Mouse (Mus musculus): ENCODE measurements around the gene Mettl7b. TPM values are rescaled to one million over a fixed set of nuclear protein-coding genes. Genes with fewer than 3 reads are reported as not detected.

Gene Mettl7b
- polyA plus RNA-seq, 1 experiment = 3.7 TPM

- Histone ChIP-seq H3K27ac (ENCODE audit: control insufficient read depth, insufficient read depth, low read depth, low read length, poor library complexity) (peak overlapping the region; percentile 95), H3K4me1 (ENCODE audit: control insufficient read depth, insufficient read depth, low read length) (peaks cover 3% of the 10 kb centered on the region; the same call in 1 of the 2 replicates), H3K4me3 (replicated peaks; ENCODE audit: control insufficient read depth, low read depth, low read length) (peak overlapping the region; percentile 61)
- TF ChIP-seq CTCF (IDR thresholded peaks at IDR 0.05; ENCODE audit: control insufficient read depth, insufficient read depth, low read length) (no peak), POLR2A (IDR thresholded peaks at IDR 0.05; ENCODE audit: borderline replicate concordance, control insufficient read depth, low read depth, low read length) (no peak)
- WGBS = 34% methylated on average over 6 of the region's 6 CpGs
Observed at GRCm38 (mm10) chr10:128911430-128911829, 49.4 kb downstream of the Mettl7b start.

GRCm38 (mm10) chr10:128910066-128910841 is 50.5 kb downstream of the Mettl7b start:
- Histone ChIP-seq H3K27ac (ENCODE audit: control insufficient read depth, insufficient read depth, low read depth, low read length, poor library complexity) (peak overlapping the region; percentile 95), H3K4me3 (replicated peaks; ENCODE audit: control insufficient read depth, low read depth, low read length) (peak overlapping the region; percentile 69), H3K4me1 (ENCODE audit: control insufficient read depth, insufficient read depth, low read length) (peaks cover 3% of the 10 kb centered on the region; the same call in 1 of the 2 replicates)
- WGBS = 1% methylated on average over 62 of the region's 66 CpGs
- peak; percentile 30; the same call in 1 of the 2 replicates for TF ChIP-seq POLR2A (IDR thresholded peaks at IDR 0.05; ENCODE audit: borderline replicate concordance, control insufficient read depth, low read depth, low read length)
- TF ChIP-seq CTCF (IDR thresholded peaks at IDR 0.05; ENCODE audit: control insufficient read depth, insufficient read depth, low read length) = no peak

GRCm38 (mm10) chr10:128909567-128910028 is 51.2 kb downstream of the Mettl7b start:
- H3K4me1 ChIP-seq (ENCODE audit: control insufficient read depth, insufficient read depth, low read length) = peaks cover 3% of the 10 kb centered on the region; the same call in 1 of the 2 replicates
- H3K4me3 ChIP-seq (replicated peaks; ENCODE audit: control insufficient read depth, low read depth, low read length) = peak overlapping the region; percentile 69
- TF ChIP-seq CTCF (IDR thresholded peaks at IDR 0.05; ENCODE audit: control insufficient read depth, insufficient read depth, low read length) (no peak), POLR2A (IDR thresholded peaks at IDR 0.05; ENCODE audit: borderline replicate concordance, control insufficient read depth, low read depth, low read length) (peak; percentile 29; the same call in 1 of the 2 replicates)
- 1% methylated on average over 39 of the region's 41 CpGs for WGBS
- peak overlapping the region; percentile 95 for H3K27ac ChIP-seq (ENCODE audit: control insufficient read depth, insufficient read depth, low read depth, low read length, poor library complexity)

GRCm38 (mm10) chr10:128908778-128909448 is 51.9 kb downstream of the Mettl7b start:
- Histone ChIP-seq H3K4me3 (replicated peaks; ENCODE audit: control insufficient read depth, low read depth, low read length) (peak overlapping the region; percentile 69), H3K4me1 (ENCODE audit: control insufficient read depth, insufficient read depth, low read length) (peaks cover 3% of the 10 kb centered on the region; the same call in 1 of the 2 replicates), H3K27ac (ENCODE audit: control insufficient read depth, insufficient read depth, low read depth, low read length, poor library complexity) (peak overlapping the region; percentile 95)
- TF ChIP-seq CTCF (IDR thresholded peaks at IDR 0.05; ENCODE audit: control insufficient read depth, insufficient read depth, low read length) (no peak), POLR2A (IDR thresholded peaks at IDR 0.05; ENCODE audit: borderline replicate concordance, control insufficient read depth, low read depth, low read length) (no peak)
- 48% methylated on average over 13 of the region's 13 CpGs for WGBS

Other genes starting within 250 kb of the Mettl7b start
- gene Dgka, start 216.1 kb downstream of the Mettl7b start, polyA plus RNA-seq (2011; ENCODE audit: insufficient read depth, insufficient read length, low replicate concordance, missing spikeins) = 19.2 and 41.7 TPM in 2 replicates
- 58.3 and 76.9 TPM in 2 replicates for gene Pym1, start 213.1 kb downstream of the Mettl7b start, polyA plus RNA-seq (2011; ENCODE audit: insufficient read depth, insufficient read length, low replicate concordance, missing spikeins)
- 2.4 and 5.1 TPM in 2 replicates for gene Mmp19, start 170.1 kb downstream of the Mettl7b start, polyA plus RNA-seq (2011; ENCODE audit: insufficient read depth, insufficient read length, low replicate concordance, missing spikeins)
- 12.2 and 20.7 TPM in 2 replicates for gene Dnajc14, start 156.9 kb downstream of the Mettl7b start, polyA plus RNA-seq (2011; ENCODE audit: insufficient read depth, insufficient read length, low replicate concordance, missing spikeins)
- 2.8 and 8.3 TPM in 2 replicates for gene Tmem198b, start 156.6 kb downstream of the Mettl7b start, polyA plus RNA-seq (2011; ENCODE audit: insufficient read depth, insufficient read length, low replicate concordance, missing spikeins)
- gene Sarnp, start 143.7 kb downstream of the Mettl7b start, polyA plus RNA-seq (2011; ENCODE audit: insufficient read depth, insufficient read length, low replicate concordance, missing spikeins) = 45.2 and 73.3 TPM in 2 replicates
- gene Ormdl2, start 139.3 kb downstream of the Mettl7b start, polyA plus RNA-seq (2011; ENCODE audit: insufficient read depth, insufficient read length, low replicate concordance, missing spikeins) = 24.9 and 25.4 TPM in 2 replicates
- gene Gdf11, start 69.3 kb downstream of the Mettl7b start, polyA plus RNA-seq (2011; ENCODE audit: insufficient read depth, insufficient read length, low replicate concordance, missing spikeins) = 2.4 and 3.6 TPM in 2 replicates
- gene Cd63, start 60.0 kb downstream of the Mettl7b start, polyA plus RNA-seq (2011; ENCODE audit: insufficient read depth, insufficient read length, low replicate concordance, missing spikeins) = 49.2 and 134 TPM in 2 replicates
- 2.6 and 6.2 TPM in 2 replicates for gene Rdh5, start 38.1 kb downstream of the Mettl7b start, polyA plus RNA-seq (2011; ENCODE audit: insufficient read depth, insufficient read length, low replicate concordance, missing spikeins)
- 78.6 and 92.7 TPM in 2 replicates for gene Bloc1s1, start 37.0 kb downstream of the Mettl7b start, polyA plus RNA-seq (2011; ENCODE audit: insufficient read depth, insufficient read length, low replicate concordance, missing spikeins)
- gene Itga7, start 27.2 kb downstream of the Mettl7b start, polyA plus RNA-seq (2011; ENCODE audit: insufficient read depth, insufficient read length, low replicate concordance, missing spikeins) = 1.4 and 1.9 TPM in 2 replicates
- not detected in 2 replicates for gene Olfr9, start 28.4 kb upstream of the Mettl7b start, polyA plus RNA-seq (2011; ENCODE audit: insufficient read depth, insufficient read length, low replicate concordance, missing spikeins)
- not detected in 2 replicates for gene Olfr763, start 49.8 kb upstream of the Mettl7b start, polyA plus RNA-seq (2011; ENCODE audit: insufficient read depth, insufficient read length, low replicate concordance, missing spikeins)
- gene Olfr764-ps1, start 78.9 kb upstream of the Mettl7b start, polyA plus RNA-seq (2011; ENCODE audit: insufficient read depth, insufficient read length, low replicate concordance, missing spikeins) = not detected in 2 replicates
- not detected in 2 replicates for gene Olfr765, start 89.0 kb upstream of the Mettl7b start, polyA plus RNA-seq (2011; ENCODE audit: insufficient read depth, insufficient read length, low replicate concordance, missing spikeins)
- gene Olfr766-ps1, start 108.0 kb upstream of the Mettl7b start, polyA plus RNA-seq (2011; ENCODE audit: insufficient read depth, insufficient read length, low replicate concordance, missing spikeins) = not detected in 2 replicates
- not detected in 2 replicates for gene Olfr767, start 121.9 kb upstream of the Mettl7b start, polyA plus RNA-seq (2011; ENCODE audit: insufficient read depth, insufficient read length, low replicate concordance, missing spikeins)
- gene Olfr768, start 138.4 kb upstream of the Mettl7b start, polyA plus RNA-seq (2011; ENCODE audit: insufficient read depth, insufficient read length, low replicate concordance, missing spikeins) = not detected in 2 replicates
- gene Olfr769, start 156.9 kb upstream of the Mettl7b start, polyA plus RNA-seq (2011; ENCODE audit: insufficient read depth, insufficient read length, low replicate concordance, missing spikeins) = not detected in 2 replicates
- not detected in 2 replicates for gene Olfr770, start 178.0 kb upstream of the Mettl7b start, polyA plus RNA-seq (2011; ENCODE audit: insufficient read depth, insufficient read length, low replicate concordance, missing spikeins)
- gene Olfr771, start 203.8 kb upstream of the Mettl7b start, polyA plus RNA-seq (2011; ENCODE audit: insufficient read depth, insufficient read length, low replicate concordance, missing spikeins) = not detected in 2 replicates
- gene Olfr772, start 216.9 kb upstream of the Mettl7b start, polyA plus RNA-seq (2011; ENCODE audit: insufficient read depth, insufficient read length, low replicate concordance, missing spikeins) = 0.43 TPM in 1 of 2 replicates, not detected in the other
- not detected in 2 replicates for gene Olfr773, start 226.4 kb upstream of the Mettl7b start, polyA plus RNA-seq (2011; ENCODE audit: insufficient read depth, insufficient read length, low replicate concordance, missing spikeins)

Measured in bone marrow, adult 2 months (tissue).